Mouse (Mus musculus) liver, embryonic 11.5 days (tissue): ENCODE data around the gene Prr29. TPM values are rescaled to one million over a fixed set of nuclear protein-coding genes. Genes with fewer than 3 reads are reported as not detected.

Experiments used
- ATAC-seq: fragments of 200-750 bp; cut with Nextera tagmentation; replicated peaks from 2 replicates; pipeline ENCODE4 v1.8.0; 2017; ENCODE audit warnings: moderate number of reproducible peaks, mild to moderate bottlenecking, moderate TSS enrichment, moderate library complexity; ENCODE audit not compliant: low FRiP score
- DNase-seq: peaks from one replicate; pipeline ENCODE4 v3.0.0-alpha.2; 2017; ENCODE audit warnings: low spot score
- H3K27ac ChIP-seq: fragments of 300-500 bp; sonication (generic); 2 replicates; pipeline ENCODE4 v1.5.1; 2014; ENCODE audit warnings: mild to moderate bottlenecking, low read depth, low read length, control low read depth
- H3K27me3 ChIP-seq: fragments of 300-500 bp; sonication (generic); replicated peaks from 2 replicates; pipeline ENCODE4 v1.6.1; 2014; ENCODE audit warnings: low read length, mixed read lengths; ENCODE audit not compliant: control insufficient read depth, insufficient read depth
- H3K36me3 ChIP-seq: fragments of 300-500 bp; sonication (generic); 2 replicates; pipeline ENCODE4 v1.6.1; 2014; ENCODE audit warnings: mild to moderate bottlenecking, low read length, moderate library complexity, mixed read lengths; ENCODE audit not compliant: control insufficient read depth, insufficient read depth
- H3K4me1 ChIP-seq: fragments of 300-500 bp; sonication (generic); replicated peaks from 2 replicates; pipeline ENCODE4 v1.6.1; 2014; ENCODE audit warnings: low read length, mixed read lengths; ENCODE audit not compliant: control insufficient read depth, insufficient read depth
- H3K4me2 ChIP-seq: fragments of 300-500 bp; sonication (generic); 2 replicates; pipeline ENCODE4 v1.6.1; 2014; ENCODE audit warnings: mild to moderate bottlenecking, control low read depth, moderate library complexity
- H3K4me3 ChIP-seq: fragments of 300-500 bp; sonication (generic); 2 replicates; pipeline ENCODE4 v1.5.1; 2014; ENCODE audit warnings: low read depth, low read length, control low read depth
- H3K9ac ChIP-seq: fragments of 300-500 bp; sonication (generic); 2 replicates; pipeline ENCODE4 v1.6.1; 2014; ENCODE audit warnings: low read depth, low read length, control low read depth
- H3K9me3 ChIP-seq: fragments of 300-500 bp; sonication (generic); 2 replicates; pipeline ENCODE4 v1.6.1; 2016; ENCODE audit warnings: low read length, inconsistent platforms, mixed read lengths; ENCODE audit not compliant: control insufficient read depth
- WGBS: fragments of 180-500 bp; shearing (Covaris S2); extraction: QIAGEN DNeasy Blood & Tissue Kit; methylation state at CpG from one replicate; pipeline ENCODE4 v1.1.7; 2014; 5-methylcytosine and 5-hydroxymethylcytosine counted together
- polyA plus RNA-seq: library from polyadenylated mRNA; unstranded; fragments of >200 nt; fragmentation: Nextera tagmentation; extraction: Ambion mirVana; gene quantifications from 2 replicates; pipeline ENCODE4 v1.2.1, GENCODE M21; 2014

Gene Prr29
- polyA plus RNA-seq, 1 experiment from 2014 or later = not detected

DNA sequence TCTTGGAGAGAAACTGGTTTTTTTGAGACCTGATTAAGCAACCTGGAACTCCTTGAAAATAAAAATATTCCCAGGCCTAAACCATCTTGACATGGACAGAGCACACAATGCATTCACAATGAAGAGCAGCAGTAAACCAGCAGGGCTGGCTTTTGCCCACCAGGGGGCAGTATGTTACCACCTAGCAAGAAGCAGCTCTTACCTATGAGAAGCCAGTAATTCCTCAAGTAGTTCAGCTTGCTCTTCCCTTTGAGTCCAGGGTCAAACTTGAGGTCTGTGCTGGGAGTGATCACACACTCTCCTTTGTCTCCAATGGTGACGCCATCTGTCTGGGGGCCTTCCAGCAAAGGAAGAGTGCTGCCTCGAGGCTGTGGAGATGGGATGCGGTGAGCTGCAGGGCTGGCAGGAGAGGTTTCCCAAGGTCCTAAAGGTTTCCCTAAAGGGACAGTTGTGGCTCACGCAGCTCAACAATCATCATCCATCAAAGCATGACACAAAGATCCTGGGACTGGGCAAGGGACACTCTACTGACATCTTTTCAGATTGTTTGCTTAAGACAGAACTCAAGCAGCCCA lies 53.4 kb downstream of the Prr29 start:
- ATAC-seq (peak; percentile 47; the same call in 1 of the 2 replicates), DNase-seq (peak; percentile 80)
- no peaks in the 10 kb centered on the region for H3K9me3 ChIP-seq
- no peaks in the 10 kb centered on the region for H3K27me3 ChIP-seq
- no peak overlapping the region for H3K4me3 ChIP-seq
- H3K9ac ChIP-seq = no peak overlapping the region
- H3K36me3 ChIP-seq = 0 out of 2 replicates have a peak, but pooled peaks cover 2% of the 10 kb centered on the region
- H3K4me1 ChIP-seq = peaks cover 3% of the 10 kb centered on the region; the same call in 1 of the 2 replicates
- no peak overlapping the region for H3K4me2 ChIP-seq
- WGBS = 49% methylated on average over 4 of the region's 4 CpGs
- no peak overlapping the region for H3K27ac ChIP-seq

DNA sequence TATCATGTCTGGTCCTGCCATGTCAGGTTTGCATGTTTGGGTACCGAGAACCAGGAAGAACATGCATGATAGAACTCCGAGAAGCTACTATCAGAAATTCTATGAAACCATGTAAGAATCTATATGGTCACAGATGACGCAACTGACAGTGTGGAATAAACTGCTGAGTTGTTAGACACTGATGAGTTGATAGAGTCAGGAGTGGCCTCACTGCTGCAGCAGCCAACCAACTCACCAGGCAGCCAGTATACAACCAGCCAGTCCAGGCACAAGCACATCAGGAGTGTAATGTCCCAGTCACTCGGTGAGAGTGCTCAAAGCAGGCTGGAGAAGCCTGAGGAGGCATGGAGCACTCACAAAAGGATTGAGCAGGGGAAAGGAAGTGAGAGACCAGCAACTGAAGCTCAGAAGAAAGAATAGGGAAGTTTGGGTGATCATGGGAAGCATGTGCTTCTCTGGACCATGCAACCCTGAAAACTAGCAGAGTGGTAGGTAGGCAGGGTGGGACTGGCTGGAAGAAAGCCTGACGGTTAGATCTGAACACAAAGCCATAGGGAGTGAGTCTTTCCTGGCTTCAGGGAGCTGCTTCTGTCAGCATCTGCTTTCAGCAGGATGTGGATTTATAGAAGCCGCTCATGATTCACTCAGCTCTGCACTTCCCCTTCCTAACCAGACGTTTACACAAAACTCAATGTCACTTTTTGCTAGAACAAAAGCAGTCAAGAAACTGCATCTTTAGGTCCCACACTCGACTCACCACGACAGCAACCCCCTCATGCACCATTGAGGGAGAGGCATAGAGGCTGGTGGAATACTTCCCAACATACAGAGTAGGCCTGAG lies 54.2 kb downstream of the Prr29 start:
- Histone ChIP-seq H3K36me3 (0 out of 2 replicates have a peak, but pooled peaks cover 2% of the 10 kb centered on the region), H3K9me3 (no peaks in the 10 kb centered on the region), H3K4me1 (peaks cover 3% of the 10 kb centered on the region; the same call in 1 of the 2 replicates), H3K4me2 (no peak overlapping the region), H3K27me3 (no peaks in the 10 kb centered on the region), H3K4me3 (no peak overlapping the region), H3K9ac (no peak overlapping the region), H3K27ac (peak overlapping the region; percentile 47)
- DNase-seq = no peak
- 64% methylated on average over 9 of the region's 9 CpGs for WGBS
- ATAC-seq = no peak

DNA sequence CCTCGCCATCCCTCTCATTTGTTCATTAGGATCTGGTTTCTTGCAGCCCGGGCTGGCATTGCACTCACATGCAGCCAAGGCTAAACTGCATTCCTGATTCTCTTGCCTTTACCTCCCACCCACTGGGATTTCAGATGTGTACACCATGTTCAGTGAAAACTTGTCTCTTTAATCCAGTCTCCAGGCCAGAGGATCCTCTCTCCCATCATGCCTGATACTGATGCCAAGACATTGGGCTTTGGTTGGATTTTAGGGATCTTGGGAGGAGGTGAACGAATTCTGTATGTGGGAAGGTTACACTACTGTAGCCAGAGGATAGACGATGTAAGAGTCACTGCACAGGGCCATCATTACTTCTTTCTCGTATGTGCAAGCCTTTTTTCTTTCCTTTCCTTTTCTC lies 59.9 kb downstream of the Prr29 start:
- no peak for DNase-seq
- no peaks in the 10 kb centered on the region for H3K36me3 ChIP-seq
- no peak for ATAC-seq

DNA sequence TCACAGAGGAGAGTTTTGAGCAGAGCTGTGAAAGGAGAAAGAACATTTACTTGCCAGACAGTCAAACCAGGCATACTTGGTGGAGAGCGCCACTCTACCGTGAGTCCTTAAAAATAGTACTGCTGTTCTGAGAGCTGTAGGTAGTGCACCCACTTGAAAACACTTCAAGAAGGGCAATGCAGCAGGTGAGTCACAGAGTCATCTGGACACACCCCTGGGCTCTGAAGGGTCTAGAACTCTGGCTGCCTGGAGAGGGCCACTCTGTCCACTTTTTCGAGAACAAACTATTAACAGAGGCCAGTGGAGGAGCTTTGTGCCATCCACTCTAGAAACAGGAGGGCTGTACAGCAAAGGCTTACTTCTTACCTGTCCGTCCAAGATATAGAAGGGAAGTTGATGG lies 61.2 kb downstream of the Prr29 start:
- ATAC-seq (no peak), DNase-seq (no peak)
- Histone ChIP-seq H3K9ac (no peak overlapping the region), H3K9me3 (no peaks in the 10 kb centered on the region), H3K4me2 (no peak overlapping the region), H3K36me3 (no peaks in the 10 kb centered on the region), H3K27me3 (no peaks in the 10 kb centered on the region), H3K27ac (no peak overlapping the region), H3K4me3 (no peak overlapping the region), H3K4me1 (no peaks in the 10 kb centered on the region)
- WGBS = 88% methylated on average over 4 of the region's 4 CpGs

More for the DNA sequence above, 59.9 kb downstream of the Prr29 start:
- Histone ChIP-seq H3K27ac (no peak overlapping the region), H3K9me3 (no peaks in the 10 kb centered on the region), H3K4me1 (no peaks in the 10 kb centered on the region), H3K9ac (no peak overlapping the region), H3K4me3 (no peak overlapping the region), H3K27me3 (no peaks in the 10 kb centered on the region), H3K4me2 (no peak overlapping the region)
- WGBS = 91% methylated on average over 5 of the region's 5 CpGs

Other genes with a start within 250 kb of the Prr29 start
- not detected in 2 replicates for gene Gm10840, start 204.6 kb upstream of the Prr29 start, polyA plus RNA-seq
- 172 and 182 TPM in 2 replicates for gene Limd2, start 204.6 kb upstream of the Prr29 start, polyA plus RNA-seq
- gene Strada, start 163.3 kb upstream of the Prr29 start, polyA plus RNA-seq = 22.0 and 24.3 TPM in 2 replicates
- gene Ccdc47, start 149.1 kb upstream of the Prr29 start, polyA plus RNA-seq = 73.3 and 76.0 TPM in 2 replicates
- 63.3 and 68.2 TPM in 2 replicates for gene Ddx42, start 148.5 kb upstream of the Prr29 start, polyA plus RNA-seq
- 110 and 117 TPM in 2 replicates for gene Ftsj3, start 109.4 kb upstream of the Prr29 start, polyA plus RNA-seq
- 304 and 310 TPM in 2 replicates for gene Psmc5, start 109.3 kb upstream of the Prr29 start, polyA plus RNA-seq
- 60.3 and 62.9 TPM in 2 replicates for gene Smarcd2, start 92.5 kb upstream of the Prr29 start, polyA plus RNA-seq
- 0.66 and 1.2 TPM in 2 replicates for gene Tcam1, start 88.8 kb upstream of the Prr29 start, polyA plus RNA-seq
- not detected in 2 replicates for gene Gh, start 63.6 kb upstream of the Prr29 start, polyA plus RNA-seq
- gene Cd79b, start 50.7 kb upstream of the Prr29 start, polyA plus RNA-seq = 5.9 and 6.3 TPM in 2 replicates
- not detected in 2 replicates for gene Scn4a, start 12.2 kb upstream of the Prr29 start, polyA plus RNA-seq
- 36.2 and 41.6 TPM in 2 replicates for gene Icam2, start 22.6 kb downstream of the Prr29 start, polyA plus RNA-seq
- 6.3 and 7.5 TPM in 2 replicates for gene Ern1, start 122.4 kb downstream of the Prr29 start, polyA plus RNA-seq
- gene Tex2, start 248.0 kb downstream of the Prr29 start, polyA plus RNA-seq = 13.4 and 15.9 TPM in 2 replicates